18 mouse cellular contexts compared by ENCODE assay signal in the genomic region with DNA sequence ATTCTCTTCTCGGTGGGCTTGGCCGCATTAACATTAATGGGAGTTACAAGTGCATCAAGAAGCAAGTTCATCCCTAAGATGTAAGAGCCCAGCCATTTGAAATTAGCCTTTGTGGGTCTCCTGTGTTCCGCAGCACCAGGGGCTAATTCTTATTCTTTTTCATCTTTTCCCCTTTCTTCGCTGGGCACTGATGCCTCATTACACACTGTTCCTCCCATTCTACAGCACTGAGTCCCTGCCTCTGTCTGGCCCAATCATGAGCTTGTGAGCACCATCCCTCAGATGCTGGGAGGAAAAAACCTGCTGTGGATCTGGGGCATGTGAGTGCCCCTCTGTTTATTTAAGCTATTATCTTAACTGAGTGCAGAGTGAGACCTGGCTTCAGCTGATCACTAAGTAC.
A peak's percentile ranks its signal among the peaks of the same experiment; 100 is the strongest.
DNase-seq lines count a peak whose midpoint lies in the region; ATAC-seq and TF ChIP-seq lines count a peak whose summit lies in the region.
"Had no signal": no experiment of that assay in that cellular context is flagged by ENCODE, and none has a peak within 500 bp of the region (broad histone marks: within the 10 kb centered on the region; RNA-seq: fewer than 3 reads in every experiment).

No protein-coding gene starts in this region.

- no peaks in the 10 kb centered on the region for H3K36me3 ChIP-seq in limb, embryonic 11.5 days (ENCODE audit: control insufficient read depth, insufficient read depth, low read length)
- H3K36me3 ChIP-seq in limb, embryonic 10.5 days, result no peaks in the 10 kb centered on the region
- no peaks in the 10 kb centered on the region for H3K36me3 ChIP-seq in midbrain, embryonic 13.5 days
- no peaks in the 10 kb centered on the region for H3K36me3 ChIP-seq in midbrain, embryonic 15.5 days (replicated peaks)
- H3K36me3 ChIP-seq: embryonic facial prominence, embryonic 10.5 days; embryonic facial prominence, embryonic 12.5 days; forebrain, embryonic 15.5 days had no signal

- TF ChIP-seq CTCF in brain, embryonic 14.5 days (IDR thresholded peaks at IDR 0.05; ENCODE audit: borderline replicate concordance, extremely low read depth, insufficient read depth, insufficient read length), result no peak

- no peak overlapping the region for H3K4me2 ChIP-seq in limb, embryonic 11.5 days (ENCODE audit: low read depth, severe bottlenecking)
- no peak overlapping the region for H3K4me2 ChIP-seq in midbrain, embryonic 13.5 days (replicated peaks)
- H3K4me2 ChIP-seq in midbrain, embryonic 15.5 days, result no peak overlapping the region
- H3K4me2 ChIP-seq: embryonic facial prominence, embryonic 12.5 days; forebrain, embryonic 13.5 days; forebrain, embryonic 15.5 days had no signal

- peak; percentile 14 for DNase-seq in limb, embryonic 11.5 days (ENCODE audit: low spot score)
- DNase-seq in limb, embryonic 10.5 days (ENCODE audit: low spot score), result no peak
- DNase-seq in brain, embryonic 14.5 days (ENCODE audit: low read depth), result peak; percentile 58
- DNase-seq in right cerebral cortex, postnatal 36 days (ENCODE audit: low spot score in 2 of 2), result no peak
- DNase-seq: adrenal gland, adult 2 months; adrenal gland, postnatal 10 days; adrenal gland, postnatal 25 days; cerebellum, adult 11-12 months; cerebellum, adult 2 months; cerebellum, adult 9-10 months; cerebellum, postnatal 10 days; cerebellum, postnatal 25 days had no signal

- H3K27ac ChIP-seq in limb, embryonic 11.5 days (replicated peaks; ENCODE audit: low read depth, low read length), result no peak overlapping the region
- H3K27ac ChIP-seq in limb, embryonic 10.5 days, result no peak overlapping the region
- no peak overlapping the region for H3K27ac ChIP-seq in midbrain, embryonic 13.5 days
- H3K27ac ChIP-seq in midbrain, embryonic 15.5 days, result no peak overlapping the region
- H3K27ac ChIP-seq: embryonic facial prominence, embryonic 10.5 days; embryonic facial prominence, embryonic 12.5 days; forebrain, embryonic 13.5 days; forebrain, embryonic 15.5 days had no signal

- no peak overlapping the region for H3K9ac ChIP-seq in limb, embryonic 11.5 days (ENCODE audit: low read length)
- H3K9ac ChIP-seq in midbrain, embryonic 13.5 days (replicated peaks), result no peak overlapping the region
- no peak overlapping the region for H3K9ac ChIP-seq in midbrain, embryonic 15.5 days
- H3K9ac ChIP-seq: embryonic facial prominence, embryonic 12.5 days; forebrain, embryonic 13.5 days; forebrain, embryonic 15.5 days had no signal

- H3K27me3 ChIP-seq in limb, embryonic 11.5 days (ENCODE audit: control insufficient read depth, insufficient read depth, low read length), result no peaks in the 10 kb centered on the region
- H3K27me3 ChIP-seq in limb, embryonic 10.5 days (ENCODE audit: low read depth, poor library complexity, severe bottlenecking), result peaks cover 27% of the 10 kb centered on the region
- no peaks in the 10 kb centered on the region for H3K27me3 ChIP-seq in midbrain, embryonic 13.5 days
- no peaks in the 10 kb centered on the region for H3K27me3 ChIP-seq in midbrain, embryonic 15.5 days (replicated peaks)
- H3K27me3 ChIP-seq: embryonic facial prominence, embryonic 12.5 days; forebrain, embryonic 13.5 days; forebrain, embryonic 15.5 days had no signal

- no peaks in the 10 kb centered on the region for H3K9me3 ChIP-seq in limb, embryonic 11.5 days (ENCODE audit: control insufficient read depth, low read length)
- no peaks in the 10 kb centered on the region for H3K9me3 ChIP-seq in limb, embryonic 10.5 days (replicated peaks)
- no peaks in the 10 kb centered on the region for H3K9me3 ChIP-seq in midbrain, embryonic 13.5 days
- no peaks in the 10 kb centered on the region for H3K9me3 ChIP-seq in midbrain, embryonic 15.5 days
- H3K9me3 ChIP-seq: embryonic facial prominence, embryonic 10.5 days; embryonic facial prominence, embryonic 12.5 days; forebrain, embryonic 13.5 days; forebrain, embryonic 15.5 days had no signal

- ATAC-seq in limb, embryonic 11.5 days (ENCODE audit: insufficient number of reproducible peaks, low FRiP score, low TSS enrichment, low read depth), result no peak
- peak; percentile 56; the same call in 1 of the 2 replicates for ATAC-seq in midbrain, embryonic 13.5 days
- no peak for ATAC-seq in midbrain, embryonic 15.5 days (replicated peaks)
- ATAC-seq: forebrain, embryonic 13.5 days; forebrain, embryonic 15.5 days had no signal

- no peak overlapping the region for H3K4me3 ChIP-seq in limb, embryonic 11.5 days (ENCODE audit: low read depth, low read length)
- no peak overlapping the region for H3K4me3 ChIP-seq in limb, embryonic 10.5 days
- H3K4me3 ChIP-seq in midbrain, embryonic 13.5 days (replicated peaks), result no peak overlapping the region
- H3K4me3 ChIP-seq in midbrain, embryonic 15.5 days, result no peak overlapping the region
- H3K4me3 ChIP-seq: embryonic facial prominence, embryonic 10.5 days; embryonic facial prominence, embryonic 12.5 days; forebrain, embryonic 13.5 days; forebrain, embryonic 15.5 days had no signal

- peaks cover 4% of the 10 kb centered on the region; the same call in 1 of the 2 replicates for H3K4me1 ChIP-seq in limb, embryonic 11.5 days (ENCODE audit: control insufficient read depth, insufficient read depth, low read length)
- peaks cover 8% of the 10 kb centered on the region for H3K4me1 ChIP-seq in limb, embryonic 10.5 days
- H3K4me1 ChIP-seq in midbrain, embryonic 13.5 days (replicated peaks), result peaks cover 6% of the 10 kb centered on the region
- H3K4me1 ChIP-seq in midbrain, embryonic 15.5 days, result peaks cover 5% of the 10 kb centered on the region; the same call in 1 of the 2 replicates
- H3K4me1 ChIP-seq: forebrain, embryonic 15.5 days had no signal

- WGBS in limb, embryonic 11.5 days, result 88% methylated on average over 4 of the region's 4 CpGs
- 91% methylated on average over 4 of the region's 4 CpGs for WGBS in limb, embryonic 10.5 days
- 57% methylated on average over 4 of the region's 4 CpGs for WGBS in midbrain, embryonic 13.5 days
- WGBS in midbrain, embryonic 15.5 days, result 53% methylated on average over 4 of the region's 4 CpGs

- no peak for TF ChIP-seq POLR2A in brain, embryonic 14.5 days (IDR thresholded peaks at IDR 0.05; ENCODE audit: borderline replicate concordance, extremely low read depth, insufficient read depth, insufficient read length, poor library complexity, severe bottlenecking)

Comparison
In these comparisons a context has a peak if more than half of its experiments do, and no peak if none do; other contexts are left out.
1. DNase-seq: peak in limb, embryonic 11.5 days (single experiment) and brain, embryonic 14.5 days (single experiment); none in limb, embryonic 10.5 days (single experiment) and right cerebral cortex, postnatal 36 days (0 of 2).